Mouse (Mus musculus) embryonic facial prominence, embryonic 13.5 days (tissue): ENCODE measurements around the gene Sh3rf1. TPM values are rescaled to one million over a fixed set of nuclear protein-coding genes. Genes with fewer than 3 reads are reported as not detected.

Source experiments
- ATAC-seq: fragments of 200-750 bp; cut with Nextera tagmentation; 2 replicates; pipeline ENCODE4 v1.8.0; 2017; ENCODE audit warnings: low read depth; ENCODE audit not compliant: insufficient number of reproducible peaks, insufficient read depth, low FRiP score, low TSS enrichment
- H3K27ac ChIP-seq: fragments of 300-500 bp; sonication (generic); 2 replicates; pipeline ENCODE4 v1.5.1; 2015; ENCODE audit warnings: moderate library complexity, mild to moderate bottlenecking, inconsistent platforms
- H3K27me3 ChIP-seq: fragments of 300-500 bp; sonication (generic); 2 replicates; pipeline ENCODE4 v1.6.1; 2015; ENCODE audit warnings: mild to moderate bottlenecking, inconsistent platforms
- H3K36me3 ChIP-seq: fragments of 300-500 bp; sonication (generic); 2 replicates; pipeline ENCODE4 v1.6.1; 2015; ENCODE audit warnings: mild to moderate bottlenecking, inconsistent platforms
- H3K4me1 ChIP-seq: fragments of 300-500 bp; sonication (generic); 2 replicates; pipeline ENCODE4 v1.6.1; 2015; ENCODE audit warnings: inconsistent platforms
- H3K4me2 ChIP-seq: fragments of 300-500 bp; sonication (generic); 2 replicates; pipeline ENCODE4 v1.6.1; 2015; ENCODE audit warnings: moderate library complexity, mild to moderate bottlenecking, inconsistent platforms
- H3K4me3 ChIP-seq: fragments of 300-500 bp; sonication (generic); 2 replicates; pipeline ENCODE4 v1.5.1; 2015; ENCODE audit warnings: mild to moderate bottlenecking, inconsistent platforms
- H3K9ac ChIP-seq: fragments of 300-500 bp; sonication (generic); 2 replicates; pipeline ENCODE4 v1.6.1; 2015; ENCODE audit warnings: mild to moderate bottlenecking, inconsistent platforms
- H3K9me3 ChIP-seq: fragments of 300-500 bp; sonication (generic); 2 replicates; pipeline ENCODE4 v1.6.1; 2016; ENCODE audit warnings: inconsistent platforms
- WGBS: fragments of 180-500 bp; shearing (Covaris S2); methylation state at CpG from one replicate; pipeline ENCODE4 v1.1.7; 2015; ENCODE audit warnings: mixed read lengths; 5-methylcytosine and 5-hydroxymethylcytosine counted together
- polyA plus RNA-seq: library from polyadenylated mRNA; unstranded; fragments of >200 nt; fragmentation: Nextera tagmentation; extraction: Ambion mirVana; gene quantifications from 2 replicates; pipeline ENCODE4 v1.2.1, GENCODE M21; 2015

Gene Sh3rf1
- 14.9 and 16.1 TPM in 2 replicates for polyA plus RNA-seq

- peak within 1 kb of the TSS; percentile 86 for H3K9ac ChIP-seq
- H3K27ac ChIP-seq: peak within 1 kb of the TSS; percentile 85
- no peaks in the 10 kb centered on the region for H3K36me3 ChIP-seq
- peak; percentile 88 for ATAC-seq
- WGBS: under 1% methylated on average over 61 of the region's 84 CpGs
- H3K4me1 ChIP-seq: peaks cover 30% of the 10 kb centered on the region
- H3K4me2 ChIP-seq: peak within 1 kb of the TSS; percentile 84
- no peaks in the 10 kb centered on the region for H3K9me3 ChIP-seq
- peak within 1 kb of the TSS; percentile 86 for H3K4me3 ChIP-seq
- H3K27me3 ChIP-seq: no peaks in the 10 kb centered on the region
Observed at GRCm38 (mm10) chr8:61223729-61224379, at the start of gene Sh3rf1. Sh3rf1 (plus strand) TSS chr8:61223872.

GRCm38 (mm10) chr8:61173921-61174492, 49.7 kb upstream of the Sh3rf1 start:
- Histone ChIP-seq H3K4me2 (no peak overlapping the region), H3K9ac (no peak overlapping the region), H3K27ac (no peak overlapping the region), H3K4me3 (no peak overlapping the region), H3K9me3 (no peaks in the 10 kb centered on the region), H3K27me3 (no peaks in the 10 kb centered on the region), H3K36me3 (no peaks in the 10 kb centered on the region), H3K4me1 (peaks cover 5% of the 10 kb centered on the region; the same call in 1 of the 2 replicates)
- no peak for ATAC-seq
- WGBS: 70% methylated on average over 7 of the region's 7 CpGs

GRCm38 (mm10) chr8:61175876-61176275, 47.8 kb upstream of the Sh3rf1 start:
- Histone ChIP-seq H3K4me3 (no peak overlapping the region), H3K4me1 (peaks cover 5% of the 10 kb centered on the region; the same call in 1 of the 2 replicates), H3K27ac (no peak overlapping the region), H3K27me3 (no peaks in the 10 kb centered on the region), H3K9ac (no peak overlapping the region), H3K9me3 (no peaks in the 10 kb centered on the region), H3K4me2 (no peak overlapping the region), H3K36me3 (no peaks in the 10 kb centered on the region)
- WGBS: 90% methylated on average over 2 of the region's 2 CpGs
- ATAC-seq: no peak

- H3K27me3 ChIP-seq: no peaks in the 10 kb centered on the region
- no peaks in the 10 kb centered on the region for H3K9me3 ChIP-seq
- H3K4me2 ChIP-seq: no peak overlapping the region
- ATAC-seq: no peak
- 72% methylated on average over 12 of the region's 12 CpGs for WGBS
- no peak overlapping the region for H3K27ac ChIP-seq
- H3K9ac ChIP-seq: no peak overlapping the region
- no peaks in the 10 kb centered on the region for H3K36me3 ChIP-seq
- H3K4me3 ChIP-seq: no peak overlapping the region
- peaks cover 5% of the 10 kb centered on the region; the same call in 1 of the 2 replicates for H3K4me1 ChIP-seq
Observed at GRCm38 (mm10) chr8:61177680-61178593, 45.7 kb upstream of the Sh3rf1 start.

- Histone ChIP-seq H3K27ac (no peak overlapping the region), H3K9ac (no peak overlapping the region), H3K9me3 (no peaks in the 10 kb centered on the region), H3K27me3 (no peaks in the 10 kb centered on the region), H3K4me2 (no peak overlapping the region), H3K4me3 (no peak overlapping the region), H3K4me1 (peaks cover 5% of the 10 kb centered on the region; the same call in 1 of the 2 replicates), H3K36me3 (no peaks in the 10 kb centered on the region)
- no peak for ATAC-seq
- 80% methylated on average over 11 of the region's 11 CpGs for WGBS
Observed at GRCm38 (mm10) chr8:61178594-61179140, 45.0 kb upstream of the Sh3rf1 start.

GRCm38 (mm10) chr8:61181592-61181991, 42.1 kb upstream of the Sh3rf1 start:
- no peaks in the 10 kb centered on the region for H3K9me3 ChIP-seq

GRCm38 (mm10) chr8:61182020-61182419, 41.7 kb upstream of the Sh3rf1 start:
- no peak overlapping the region for H3K4me2 ChIP-seq
- ATAC-seq: no peak
- no peaks in the 10 kb centered on the region for H3K4me1 ChIP-seq
- no peaks in the 10 kb centered on the region for H3K27me3 ChIP-seq
- no peaks in the 10 kb centered on the region for H3K36me3 ChIP-seq
- H3K9me3 ChIP-seq: no peaks in the 10 kb centered on the region
- 94% methylated on average over 4 of the region's 4 CpGs for WGBS
- H3K4me3 ChIP-seq: no peak overlapping the region
- H3K27ac ChIP-seq: no peak overlapping the region
- H3K9ac ChIP-seq: no peak overlapping the region

More at GRCm38 (mm10) chr8:61181592-61181991, 42.1 kb upstream of the Sh3rf1 start:
- WGBS: 82% methylated on average over 2 of the region's 2 CpGs
- ATAC-seq: no peak
- no peaks in the 10 kb centered on the region for H3K27me3 ChIP-seq
- no peak overlapping the region for H3K27ac ChIP-seq
- no peaks in the 10 kb centered on the region for H3K4me1 ChIP-seq
- H3K4me2 ChIP-seq: no peak overlapping the region
- no peaks in the 10 kb centered on the region for H3K36me3 ChIP-seq
- no peak overlapping the region for H3K4me3 ChIP-seq
- H3K9ac ChIP-seq: no peak overlapping the region

- 67% methylated on average over 5 of the region's 5 CpGs for WGBS
- H3K4me3 ChIP-seq: no peak overlapping the region
- no peaks in the 10 kb centered on the region for H3K27me3 ChIP-seq
- H3K27ac ChIP-seq: no peak overlapping the region
- ATAC-seq: no peak
- no peaks in the 10 kb centered on the region for H3K36me3 ChIP-seq
- H3K9ac ChIP-seq: no peak overlapping the region
- H3K9me3 ChIP-seq: no peaks in the 10 kb centered on the region
- no peaks in the 10 kb centered on the region for H3K4me1 ChIP-seq
- no peak overlapping the region for H3K4me2 ChIP-seq
Observed at GRCm38 (mm10) chr8:61185274-61186198, 38.1 kb upstream of the Sh3rf1 start.

GRCm38 (mm10) chr8:61194306-61194925, 29.3 kb upstream of the Sh3rf1 start:
- Histone ChIP-seq H3K27me3 (no peaks in the 10 kb centered on the region), H3K4me3 (no peak overlapping the region), H3K4me2 (no peak overlapping the region), H3K9ac (no peak overlapping the region), H3K4me1 (no peaks in the 10 kb centered on the region), H3K9me3 (no peaks in the 10 kb centered on the region), H3K27ac (no peak overlapping the region), H3K36me3 (no peaks in the 10 kb centered on the region)
- 81% methylated on average over 5 of the region's 5 CpGs for WGBS
- no peak for ATAC-seq

GRCm38 (mm10) chr8:61200254-61200887, 23.3 kb upstream of the Sh3rf1 start:
- no peaks in the 10 kb centered on the region for H3K36me3 ChIP-seq
- no peaks in the 10 kb centered on the region for H3K27me3 ChIP-seq
- peaks cover 12% of the 10 kb centered on the region; the same call in 1 of the 2 replicates for H3K4me1 ChIP-seq
- no peak overlapping the region for H3K9ac ChIP-seq
- no peaks in the 10 kb centered on the region for H3K9me3 ChIP-seq
- WGBS: 74% methylated on average over 6 of the region's 6 CpGs
- ATAC-seq: no peak
- H3K4me2 ChIP-seq: no peak overlapping the region
- H3K27ac ChIP-seq: no peak overlapping the region
- H3K4me3 ChIP-seq: no peak overlapping the region
